Mouse (Mus musculus): Measurements from ENCODE around the gene Neil3. TPM values are rescaled to one million over a fixed set of nuclear protein-coding genes. Genes with fewer than 3 reads are reported as not detected.

Gene Neil3
- polyA plus RNA-seq, 1 experiment from 2014 or later = 21.4 TPM

DNA sequence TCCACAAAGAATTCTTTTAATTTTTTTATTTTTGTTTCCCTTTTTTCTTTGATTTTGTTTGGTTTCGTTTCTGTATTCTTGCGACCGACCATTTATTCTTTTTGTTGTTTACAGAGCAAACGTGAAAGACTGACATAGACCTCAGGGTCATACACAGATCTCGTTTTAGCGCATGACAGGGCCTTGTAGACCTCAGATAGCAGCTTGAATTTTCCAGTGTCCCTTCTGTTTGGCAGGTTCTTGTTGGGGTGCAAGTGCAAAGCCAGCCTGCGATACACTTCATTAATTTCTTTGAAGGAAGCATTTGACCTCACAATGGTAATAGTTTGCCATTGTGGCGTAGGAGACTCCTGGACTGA is 24.6 kb downstream of the Neil3 start:
- H3K36me3 ChIP-seq (replicated peaks; ENCODE audit: control insufficient read depth, insufficient read depth, low read depth, low read length) = no peaks in the 10 kb centered on the region; the same call in 1 of the 2 replicates
- no peak for ATAC-seq (replicated peaks; ENCODE audit: insufficient number of reproducible peaks, low FRiP score, low TSS enrichment, low read depth)
- WGBS = 73% methylated on average over 8 of the region's 8 CpGs
- no peak for DNase-seq (ENCODE audit: low spot score)
- no peaks in the 10 kb centered on the region for H3K27me3 ChIP-seq (ENCODE audit: control insufficient read depth, insufficient read depth, low read length)
- H3K9me3 ChIP-seq (replicated peaks; ENCODE audit: control insufficient read depth, low read length) = no peaks in the 10 kb centered on the region
- no peak overlapping the region for H3K9ac ChIP-seq (replicated peaks; ENCODE audit: low read length)
- H3K4me2 ChIP-seq (ENCODE audit: low read depth, low read length) = no peak overlapping the region
- H3K4me1 ChIP-seq (ENCODE audit: control insufficient read depth, insufficient read depth, low read length) = no peaks in the 10 kb centered on the region
- H3K27ac ChIP-seq (replicated peaks; ENCODE audit: low read depth, low read length) = no peak overlapping the region
- H3K4me3 ChIP-seq (ENCODE audit: low read depth, low read length) = no peak overlapping the region

DNA sequence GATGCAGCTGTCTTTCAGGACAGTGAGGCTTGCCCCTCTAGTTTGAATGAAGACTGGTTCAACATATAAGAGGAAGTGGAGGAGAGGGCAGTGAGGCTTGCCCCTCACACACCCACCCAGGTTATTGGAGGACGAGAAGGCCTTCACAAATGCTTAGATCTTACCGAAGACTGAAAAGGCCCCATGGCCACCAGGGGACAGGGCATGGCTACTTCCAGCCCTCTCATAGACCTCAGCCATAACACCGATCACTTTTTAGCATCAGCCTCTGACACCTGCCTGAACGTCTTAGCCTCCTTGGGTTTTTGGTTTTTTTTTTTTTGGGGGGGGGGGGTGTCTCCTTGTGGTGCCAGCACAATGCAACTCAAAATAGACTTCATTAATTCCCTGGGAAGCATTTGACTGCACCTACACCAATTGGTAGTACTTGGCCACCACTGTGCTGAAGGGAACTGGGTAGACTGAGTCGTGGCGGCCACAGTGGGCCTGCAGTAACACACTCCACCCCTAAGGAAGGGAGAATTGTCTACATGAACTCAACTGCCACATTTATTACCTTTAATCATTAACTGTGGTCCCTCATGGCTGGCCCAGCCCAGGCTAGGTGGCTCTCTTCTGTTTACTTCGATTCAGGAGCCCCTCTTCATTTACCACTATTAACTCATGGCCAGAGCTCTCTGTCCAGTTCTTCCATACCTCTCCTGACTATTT is 25.1 kb downstream of the Neil3 start:
- DNase-seq (ENCODE audit: low spot score) (no peak), ATAC-seq (replicated peaks; ENCODE audit: insufficient number of reproducible peaks, low FRiP score, low TSS enrichment, low read depth) (no peak)
- no peak overlapping the region for H3K4me3 ChIP-seq (ENCODE audit: low read depth, low read length)
- no peak overlapping the region for H3K9ac ChIP-seq (replicated peaks; ENCODE audit: low read length)
- H3K4me1 ChIP-seq (ENCODE audit: control insufficient read depth, insufficient read depth, low read length) = no peaks in the 10 kb centered on the region
- WGBS = 91% methylated on average over 7 of the region's 7 CpGs
- H3K9me3 ChIP-seq (replicated peaks; ENCODE audit: control insufficient read depth, low read length) = no peaks in the 10 kb centered on the region
- H3K27ac ChIP-seq (replicated peaks; ENCODE audit: low read depth, low read length) = no peak overlapping the region
- no peak overlapping the region for H3K4me2 ChIP-seq (ENCODE audit: low read depth, low read length)
- H3K27me3 ChIP-seq (ENCODE audit: control insufficient read depth, insufficient read depth, low read length) = no peaks in the 10 kb centered on the region
- no peaks in the 10 kb centered on the region; the same call in 1 of the 2 replicates for H3K36me3 ChIP-seq (replicated peaks; ENCODE audit: control insufficient read depth, insufficient read depth, low read depth, low read length)

GRCm38 (mm10) chr8:53612297-53612696 is 26.6 kb downstream of the Neil3 start:
- no peak overlapping the region for H3K4me3 ChIP-seq (ENCODE audit: low read depth, low read length)

GRCm38 (mm10) chr8:53607040-53607439 is 31.8 kb downstream of the Neil3 start:
- Histone ChIP-seq H3K9me3 (replicated peaks; ENCODE audit: control insufficient read depth, low read length) (no peaks in the 10 kb centered on the region), H3K36me3 (replicated peaks; ENCODE audit: control insufficient read depth, insufficient read depth, low read depth, low read length) (no peaks in the 10 kb centered on the region), H3K27ac (replicated peaks; ENCODE audit: low read depth, low read length) (no peak overlapping the region), H3K27me3 (ENCODE audit: control insufficient read depth, insufficient read depth, low read length) (no peaks in the 10 kb centered on the region), H3K4me3 (ENCODE audit: low read depth, low read length) (no peak overlapping the region), H3K4me1 (ENCODE audit: control insufficient read depth, insufficient read depth, low read length) (no peaks in the 10 kb centered on the region), H3K9ac (replicated peaks; ENCODE audit: low read length) (no peak overlapping the region), H3K4me2 (ENCODE audit: low read depth, low read length) (no peak overlapping the region)
- peak; percentile 67 for DNase-seq (ENCODE audit: low spot score)
- ATAC-seq (replicated peaks; ENCODE audit: insufficient number of reproducible peaks, low FRiP score, low TSS enrichment, low read depth) = no peak
- 43% methylated on average over 3 of the region's 3 CpGs for WGBS

More at GRCm38 (mm10) chr8:53612297-53612696, 26.6 kb downstream of the Neil3 start:
- 71% methylated on average over 7 of the region's 7 CpGs for WGBS
- Histone ChIP-seq H3K4me2 (ENCODE audit: low read depth, low read length) (no peak overlapping the region), H3K4me1 (ENCODE audit: control insufficient read depth, insufficient read depth, low read length) (no peaks in the 10 kb centered on the region), H3K9me3 (replicated peaks; ENCODE audit: control insufficient read depth, low read length) (no peaks in the 10 kb centered on the region), H3K9ac (replicated peaks; ENCODE audit: low read length) (no peak overlapping the region), H3K36me3 (replicated peaks; ENCODE audit: control insufficient read depth, insufficient read depth, low read depth, low read length) (no peaks in the 10 kb centered on the region; the same call in 1 of the 2 replicates), H3K27ac (replicated peaks; ENCODE audit: low read depth, low read length) (no peak overlapping the region), H3K27me3 (ENCODE audit: control insufficient read depth, insufficient read depth, low read length) (no peaks in the 10 kb centered on the region)
- no peak for DNase-seq (ENCODE audit: low spot score)
- no peak for ATAC-seq (replicated peaks; ENCODE audit: insufficient number of reproducible peaks, low FRiP score, low TSS enrichment, low read depth)

- no peak overlapping the region for H3K4me2 ChIP-seq (ENCODE audit: low read depth, low read length)
- H3K9ac ChIP-seq (replicated peaks; ENCODE audit: low read length) = no peak overlapping the region
- H3K27ac ChIP-seq (replicated peaks; ENCODE audit: low read depth, low read length) = no peak overlapping the region
- H3K27me3 ChIP-seq (ENCODE audit: control insufficient read depth, insufficient read depth, low read length) = no peaks in the 10 kb centered on the region
- no peak for DNase-seq (ENCODE audit: low spot score)
- ATAC-seq (replicated peaks; ENCODE audit: insufficient number of reproducible peaks, low FRiP score, low TSS enrichment, low read depth) = no peak
- no peaks in the 10 kb centered on the region for H3K36me3 ChIP-seq (replicated peaks; ENCODE audit: control insufficient read depth, insufficient read depth, low read depth, low read length)
- WGBS = 90% methylated on average over 5 of the region's 5 CpGs
- H3K9me3 ChIP-seq (replicated peaks; ENCODE audit: control insufficient read depth, low read length) = no peaks in the 10 kb centered on the region
- H3K4me1 ChIP-seq (ENCODE audit: control insufficient read depth, insufficient read depth, low read length) = no peaks in the 10 kb centered on the region
- no peak overlapping the region for H3K4me3 ChIP-seq (ENCODE audit: low read depth, low read length)
Measured at GRCm38 (mm10) chr8:53604906-53605305, 34.0 kb downstream of the Neil3 start.

DNA sequence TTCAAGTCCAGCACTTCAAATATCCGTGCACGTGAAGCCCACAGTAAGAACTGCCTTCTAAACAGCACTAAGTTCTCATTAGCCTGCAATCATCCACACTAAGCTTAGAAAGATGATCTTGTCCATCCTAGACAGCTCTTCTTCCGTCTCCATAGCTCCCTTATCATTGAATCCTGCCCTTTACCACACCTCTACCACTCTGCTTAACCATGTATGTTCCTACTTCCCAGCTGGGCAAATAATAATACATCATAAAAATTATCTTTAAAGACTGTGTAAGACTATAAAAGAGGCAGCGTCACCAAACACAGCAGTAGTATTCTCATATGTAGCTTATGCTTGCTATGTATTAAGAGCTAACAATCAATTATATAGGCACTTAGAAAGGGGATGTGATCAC is 35.2 kb downstream of the Neil3 start:
- no peak overlapping the region for H3K4me3 ChIP-seq (ENCODE audit: low read depth, low read length)
- H3K27ac ChIP-seq (replicated peaks; ENCODE audit: low read depth, low read length) = no peak overlapping the region
- no peak overlapping the region for H3K9ac ChIP-seq (replicated peaks; ENCODE audit: low read length)
- H3K4me2 ChIP-seq (ENCODE audit: low read depth, low read length) = no peak overlapping the region
- DNase-seq (ENCODE audit: low spot score) = no peak
- ATAC-seq (replicated peaks; ENCODE audit: insufficient number of reproducible peaks, low FRiP score, low TSS enrichment, low read depth) = no peak
- no peaks in the 10 kb centered on the region for H3K9me3 ChIP-seq (replicated peaks; ENCODE audit: control insufficient read depth, low read length)
- 91% methylated on average over 4 of the region's 4 CpGs for WGBS
- H3K36me3 ChIP-seq (replicated peaks; ENCODE audit: control insufficient read depth, insufficient read depth, low read depth, low read length) = no peaks in the 10 kb centered on the region
- H3K27me3 ChIP-seq (ENCODE audit: control insufficient read depth, insufficient read depth, low read length) = no peaks in the 10 kb centered on the region
- no peaks in the 10 kb centered on the region for H3K4me1 ChIP-seq (ENCODE audit: control insufficient read depth, insufficient read depth, low read length)

- Histone ChIP-seq H3K27me3 (ENCODE audit: control insufficient read depth, insufficient read depth, low read length) (no peaks in the 10 kb centered on the region), H3K4me2 (ENCODE audit: low read depth, low read length) (no peak overlapping the region), H3K4me1 (ENCODE audit: control insufficient read depth, insufficient read depth, low read length) (no peaks in the 10 kb centered on the region), H3K36me3 (replicated peaks; ENCODE audit: control insufficient read depth, insufficient read depth, low read depth, low read length) (no peaks in the 10 kb centered on the region), H3K9ac (replicated peaks; ENCODE audit: low read length) (no peak overlapping the region), H3K9me3 (replicated peaks; ENCODE audit: control insufficient read depth, low read length) (no peaks in the 10 kb centered on the region), H3K4me3 (ENCODE audit: low read depth, low read length) (no peak overlapping the region), H3K27ac (replicated peaks; ENCODE audit: low read depth, low read length) (no peak overlapping the region)
- 78% methylated on average over 3 of the region's 3 CpGs for WGBS
- DNase-seq (ENCODE audit: low spot score) (no peak), ATAC-seq (replicated peaks; ENCODE audit: insufficient number of reproducible peaks, low FRiP score, low TSS enrichment, low read depth) (no peak)
Measured at GRCm38 (mm10) chr8:53600826-53601225, 38.0 kb downstream of the Neil3 start.

- DNase-seq (ENCODE audit: low spot score) (no peak), ATAC-seq (replicated peaks; ENCODE audit: insufficient number of reproducible peaks, low FRiP score, low TSS enrichment, low read depth) (no peak)
- Histone ChIP-seq H3K27me3 (ENCODE audit: control insufficient read depth, insufficient read depth, low read length) (no peaks in the 10 kb centered on the region), H3K36me3 (replicated peaks; ENCODE audit: control insufficient read depth, insufficient read depth, low read depth, low read length) (no peaks in the 10 kb centered on the region), H3K4me2 (ENCODE audit: low read depth, low read length) (no peak overlapping the region), H3K9ac (replicated peaks; ENCODE audit: low read length) (no peak overlapping the region), H3K4me1 (ENCODE audit: control insufficient read depth, insufficient read depth, low read length) (no peaks in the 10 kb centered on the region), H3K9me3 (replicated peaks; ENCODE audit: control insufficient read depth, low read length) (no peaks in the 10 kb centered on the region), H3K27ac (replicated peaks; ENCODE audit: low read depth, low read length) (no peak overlapping the region), H3K4me3 (ENCODE audit: low read depth, low read length) (no peak overlapping the region)
- 82% methylated on average over 11 of the region's 11 CpGs for WGBS
Measured at GRCm38 (mm10) chr8:53600025-53600811, 38.6 kb downstream of the Neil3 start.
